Mouse (Mus musculus) lung, embryonic 14.5 days (tissue): ENCODE measurements around the gene Gm20425. TPM values are rescaled to one million over a fixed set of nuclear protein-coding genes. Genes with fewer than 3 reads are reported as not detected.
"Not testable (repeated sequence)": the region's sequence is repeated elsewhere in the genome, so short reads cannot be mapped to it uniquely, and the experiment has no call there.

ENCODE experiments used
- ATAC-seq: fragments of 200-750 bp; cut with Nextera tagmentation; 2 replicates; pipeline ENCODE4 v1.8.0; 2017; ENCODE audit warnings: mild to moderate bottlenecking, moderate TSS enrichment, moderate library complexity; ENCODE audit not compliant: insufficient read depth
- DNase-seq: peaks from one replicate; pipeline ENCODE4 v3.0.0-alpha.2; 2015
- H3K27ac ChIP-seq: fragments of 300-500 bp; sonication (generic); 2 replicates; pipeline ENCODE4 v1.5.1; 2014; ENCODE audit warnings: low read depth, mild to moderate bottlenecking, moderate library complexity
- H3K27me3 ChIP-seq: fragments of 300-500 bp; sonication (generic); 2 replicates; pipeline ENCODE4 v1.6.1; 2014; ENCODE audit warnings: low read length, control low read depth; ENCODE audit not compliant: insufficient read depth
- H3K36me3 ChIP-seq: fragments of 300-500 bp; sonication (generic); 2 replicates; pipeline ENCODE4 v1.6.1; 2014; ENCODE audit warnings: control low read depth; ENCODE audit not compliant: insufficient read depth
- H3K4me1 ChIP-seq: fragments of 300-500 bp; sonication (generic); 2 replicates; pipeline ENCODE4 v1.6.1; 2014; ENCODE audit warnings: antibody characterized with exemption, control low read depth; ENCODE audit not compliant: insufficient read depth
- H3K4me2 ChIP-seq: fragments of 300-500 bp; sonication (generic); 2 replicates; pipeline ENCODE4 v1.6.1; 2014; ENCODE audit warnings: mild to moderate bottlenecking
- H3K4me3 ChIP-seq: fragments of 300-500 bp; sonication (generic); 2 replicates; pipeline ENCODE4 v1.5.1; 2014; ENCODE audit warnings: low read depth, low read length
- H3K9ac ChIP-seq: fragments of 300-500 bp; sonication (generic); 2 replicates; pipeline ENCODE4 v1.6.1; 2014
- H3K9me3 ChIP-seq: fragments of 300-500 bp; sonication (generic); 2 replicates; pipeline ENCODE4 v1.6.1; 2016; ENCODE audit warnings: low read depth, low read length, control low read depth
- CTCF ChIP-seq: IDR thresholded peaks from 2 replicates; pipeline ENCODE4 v1.5.1; 2016; ENCODE audit warnings: antibody characterized with exemption, low read depth
- WGBS: fragments of 180-500 bp; shearing (Covaris S2); extraction: QIAGEN DNeasy Blood & Tissue Kit; methylation state at CpG from one replicate; pipeline ENCODE4 v1.1.7; 2014; 5-methylcytosine and 5-hydroxymethylcytosine counted together
- polyA plus RNA-seq: library from polyadenylated mRNA; unstranded; fragments of >200 nt; fragmentation: Nextera tagmentation; extraction: Ambion mirVana; gene quantifications from 2 replicates; pipeline ENCODE4 v1.2.1, GENCODE M21; 2014

The Gm20425 gene
- polyA plus RNA-seq, 1 experiment from 2014 or later: not detected

DNA sequence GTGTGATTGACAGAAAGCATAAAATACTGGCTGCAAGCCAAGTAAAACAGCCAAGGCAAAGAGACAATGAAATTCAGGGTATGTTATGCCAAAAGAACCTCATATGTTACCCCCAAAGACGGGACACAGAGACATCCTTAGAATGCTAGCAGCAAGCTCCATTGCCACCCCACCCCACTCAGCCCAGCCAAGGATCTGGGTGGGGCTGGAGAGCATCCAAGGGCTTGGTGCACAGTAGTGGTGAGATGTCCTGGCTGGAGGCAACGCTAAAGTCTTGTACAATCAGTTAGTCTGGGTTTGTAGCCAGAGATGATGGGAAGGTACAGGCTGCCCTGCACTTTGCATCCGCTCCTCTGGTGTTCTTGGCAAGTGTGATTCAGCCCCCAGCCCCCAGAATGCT lies 49.8 kb downstream of the Gm20425 start:
- peak overlapping the region; percentile 41 for H3K4me3 ChIP-seq
- peak overlapping the region; percentile 80 for H3K4me2 ChIP-seq
- WGBS: 42% methylated on average over 3 of the region's 3 CpGs
- H3K9me3 ChIP-seq: no peaks in the 10 kb centered on the region
- H3K27ac ChIP-seq: no peak overlapping the region
- H3K36me3 ChIP-seq: no peaks in the 10 kb centered on the region
- H3K9ac ChIP-seq: peak overlapping the region; percentile 54
- DNase-seq: peak; percentile 66
- H3K4me1 ChIP-seq: peaks cover 6% of the 10 kb centered on the region; the same call in 1 of the 2 replicates
- H3K27me3 ChIP-seq: no peaks in the 10 kb centered on the region
- no peak for TF ChIP-seq CTCF
- peak; percentile 55 for ATAC-seq

DNA sequence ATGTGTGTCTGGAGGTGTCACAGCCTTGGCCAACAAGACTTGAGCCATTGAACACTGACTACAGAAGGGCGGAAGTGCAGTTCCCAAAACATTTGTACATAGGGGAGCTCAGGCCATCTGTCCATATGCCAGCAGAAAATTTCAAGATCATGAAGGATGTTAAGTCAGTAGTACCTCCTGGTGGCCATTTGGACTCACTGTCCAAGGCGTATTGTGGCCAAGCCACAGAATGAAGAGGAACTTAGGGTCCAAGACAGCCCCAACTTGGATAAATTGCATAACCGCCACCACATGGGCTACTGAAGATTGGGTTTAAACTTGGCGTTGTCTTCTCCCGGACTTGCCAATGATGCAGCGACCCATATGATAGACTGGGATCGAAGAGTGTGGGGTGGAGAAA lies 54.4 kb downstream of the Gm20425 start:
- TF ChIP-seq CTCF: no peak
- Histone ChIP-seq H3K9me3 (no peaks in the 10 kb centered on the region), H3K27ac (no peak overlapping the region), H3K4me1 (peaks cover 6% of the 10 kb centered on the region; the same call in 1 of the 2 replicates), H3K9ac (no peak overlapping the region), H3K36me3 (no peaks in the 10 kb centered on the region), H3K4me3 (no peak overlapping the region), H3K27me3 (no peaks in the 10 kb centered on the region), H3K4me2 (no peak overlapping the region)
- no peak for DNase-seq
- WGBS: 94% methylated on average over 7 of the region's 7 CpGs
- no peak for ATAC-seq

DNA sequence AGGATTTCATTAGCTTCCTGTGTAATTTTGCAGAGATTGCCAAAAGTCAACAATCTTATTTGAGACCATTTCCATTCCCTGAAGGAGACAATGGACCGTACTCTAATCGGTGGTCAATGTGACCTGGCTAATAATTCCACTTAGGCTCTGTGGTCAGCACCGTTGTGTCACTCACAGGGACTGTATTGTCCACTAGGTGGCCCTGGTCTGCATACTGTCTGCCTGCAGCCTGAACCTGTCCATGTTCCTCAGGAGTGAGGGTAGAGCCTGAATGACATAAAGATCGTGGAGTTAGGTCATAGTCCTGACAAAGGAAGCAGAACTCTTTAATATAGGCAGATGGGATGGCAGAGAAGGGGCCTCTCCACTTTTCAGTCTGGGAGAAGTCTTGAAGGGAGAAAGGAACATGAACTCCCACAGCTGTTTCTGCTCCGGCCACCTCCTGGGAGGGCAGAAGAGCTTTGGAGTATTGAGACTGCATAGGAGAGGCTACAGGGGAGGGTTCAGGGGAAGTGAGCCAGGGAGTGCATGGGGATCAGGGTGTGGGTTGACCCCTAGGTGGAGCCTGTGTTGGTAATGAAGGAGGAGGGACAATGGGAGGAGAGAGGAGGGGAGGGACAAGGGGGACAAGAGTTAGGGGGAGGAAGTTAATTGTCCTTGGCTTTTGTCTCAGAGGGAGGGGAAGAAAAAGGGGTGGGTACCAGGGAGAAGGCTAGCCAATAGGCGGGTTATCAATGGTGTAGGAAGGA lies 55.2 kb downstream of the Gm20425 start:
- Histone ChIP-seq H3K27ac (no peak overlapping the region), H3K36me3 (no peaks in the 10 kb centered on the region), H3K4me3 (no peak overlapping the region), H3K4me1 (no peaks in the 10 kb centered on the region; the same call in 1 of the 2 replicates), H3K9ac (no peak overlapping the region), H3K9me3 (no peaks in the 10 kb centered on the region), H3K4me2 (no peak overlapping the region), H3K27me3 (no peaks in the 10 kb centered on the region)
- TF ChIP-seq CTCF: peak; percentile 69
- ATAC-seq (no peak), DNase-seq (peak; percentile 43)
- 53% methylated on average over 6 of the region's 6 CpGs for WGBS

DNA sequence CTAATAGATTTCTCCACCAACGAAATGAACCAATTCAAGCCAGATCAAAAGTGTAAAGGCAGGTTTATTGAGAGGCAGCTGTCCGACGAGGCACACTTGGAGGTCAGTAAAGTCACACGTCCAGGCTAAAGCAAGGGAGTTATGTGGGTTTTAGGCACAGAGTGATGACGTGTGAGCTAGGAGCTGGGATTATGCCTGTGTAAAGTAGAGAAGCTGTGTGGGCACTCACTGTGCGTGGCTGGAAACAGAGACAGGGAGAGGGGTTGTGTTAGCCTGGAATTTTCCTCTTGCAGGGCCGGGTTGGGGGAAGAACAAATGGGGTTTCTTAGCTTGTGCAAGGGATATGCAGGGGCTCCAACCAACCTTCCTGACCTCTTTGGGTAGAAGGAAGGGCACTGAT lies 61.3 kb downstream of the Gm20425 start:
- no peak overlapping the region for H3K9ac ChIP-seq
- H3K27ac ChIP-seq: no peak overlapping the region
- 44% methylated on average over 7 of the region's 7 CpGs for WGBS
- no peaks in the 10 kb centered on the region for H3K9me3 ChIP-seq
- DNase-seq (no peak), ATAC-seq (no peak)
- no peaks in the 10 kb centered on the region; the same call in 1 of the 2 replicates for H3K27me3 ChIP-seq
- no peak overlapping the region for H3K4me3 ChIP-seq
- no peaks in the 10 kb centered on the region for H3K36me3 ChIP-seq
- TF ChIP-seq CTCF: no peak
- H3K4me1 ChIP-seq: no peaks in the 10 kb centered on the region
- H3K4me2 ChIP-seq: no peak overlapping the region

- WGBS: 73% methylated on average over 6 of the region's 6 CpGs
- no peak overlapping the region for H3K27ac ChIP-seq
- DNase-seq (no peak), ATAC-seq (0 out of 2 replicates have a peak, but pooled peaks have one; percentile 35)
- no peak overlapping the region for H3K4me2 ChIP-seq
- H3K9me3 ChIP-seq: no peaks in the 10 kb centered on the region
- H3K9ac ChIP-seq: no peak overlapping the region
- H3K27me3 ChIP-seq: no peaks in the 10 kb centered on the region; the same call in 1 of the 2 replicates
- TF ChIP-seq CTCF: 0 out of 2 replicates have a peak, but pooled peaks have one; percentile 7
- no peaks in the 10 kb centered on the region for H3K36me3 ChIP-seq
- no peaks in the 10 kb centered on the region for H3K4me1 ChIP-seq
- no peak overlapping the region for H3K4me3 ChIP-seq
Observed at GRCm38 (mm10) chr9:103168046-103168445, 62.1 kb downstream of the Gm20425 start.

- no peak overlapping the region for H3K9ac ChIP-seq
- DNase-seq: no peak
- no peak overlapping the region for H3K27ac ChIP-seq
- WGBS: 66% methylated on average over 15 of the region's 15 CpGs
- no peak overlapping the region for H3K4me2 ChIP-seq
- no peaks in the 10 kb centered on the region for H3K36me3 ChIP-seq
- H3K9me3 ChIP-seq: no peaks in the 10 kb centered on the region
- TF ChIP-seq CTCF: no peak
- H3K4me1 ChIP-seq: no peaks in the 10 kb centered on the region
- H3K4me3 ChIP-seq: no peak overlapping the region
- no peak for ATAC-seq
- H3K27me3 ChIP-seq: no peaks in the 10 kb centered on the region; the same call in 1 of the 2 replicates
Observed at GRCm38 (mm10) chr9:103163806-103164205, 66.3 kb downstream of the Gm20425 start.

- not testable (repeated sequence) for H3K4me3 ChIP-seq, DNase-seq, H3K4me1 ChIP-seq, ATAC-seq, H3K9me3 ChIP-seq, H3K9ac ChIP-seq, H3K36me3 ChIP-seq, H3K27me3 ChIP-seq, H3K4me2 ChIP-seq, H3K27ac ChIP-seq
- 76% methylated on average over 7 of the region's 7 CpGs for WGBS
Observed at GRCm38 (mm10) chr9:103155158-103155557, 74.9 kb downstream of the Gm20425 start.
